Mouse (Mus musculus) embryonic fibroblast, embryonic 13.5 days (primary cell): ENCODE data around the gene Btnl4.

ENCODE experiments used
- CTCF ChIP-seq: IDR thresholded peaks from 2 replicates; pipeline ENCODE4 v1.5.1; 2011; ENCODE audit warnings: mild to moderate bottlenecking, control low read depth, low read length, moderate library complexity, borderline replicate concordance; ENCODE audit not compliant: insufficient read depth
- POLR2A ChIP-seq: IDR thresholded peaks from 2 replicates; pipeline ENCODE4 v1.6.1; 2011; ENCODE audit warnings: low read depth, mild to moderate bottlenecking, control low read depth, low read length, moderate library complexity

- TF ChIP-seq POLR2A (no peak), CTCF (no peak)
Observed at GRCm38 (mm10) chr17:34457668-34458067, 19.4 kb downstream of the Btnl4 start.
